Mouse (Mus musculus): ENCODE results near the gene Nudt9. TPM values are rescaled to one million over a fixed set of nuclear protein-coding genes. Genes with fewer than 3 reads are reported as not detected.

Nudt9 gene
- total RNA-seq, 2 experiments from 2014 or later: 22.9 to 31.4 TPM

Other genes starting within 250 kb of the Nudt9 start
- gene Klhl8, start 135.0 kb upstream of the Nudt9 start, total RNA-seq (2015): 0.21 and 0.87 TPM in 2 replicates
- gene Klhl8, start 135.0 kb upstream of the Nudt9 start, total RNA-seq (2017): 0.95 and 2.0 TPM in 2 replicates
- gene Hsd17b13, start 68.9 kb upstream of the Nudt9 start, total RNA-seq (2015): not detected in 2 replicates
- not detected in 2 replicates for gene Hsd17b13, start 68.9 kb upstream of the Nudt9 start, total RNA-seq (2017)
- gene Hsd17b11, start 24.4 kb upstream of the Nudt9 start, total RNA-seq (2015): 81.4 and 90.7 TPM in 2 replicates
- 97.2 and 115 TPM in 2 replicates for gene Hsd17b11, start 24.4 kb upstream of the Nudt9 start, total RNA-seq (2017)
- gene Gm17660, start 31.3 kb downstream of the Nudt9 start, total RNA-seq (2015): not detected in 2 replicates
- gene Gm17660, start 31.3 kb downstream of the Nudt9 start, total RNA-seq (2017): not detected in 2 replicates
- not detected in 2 replicates for gene Sparcl1, start 67.4 kb downstream of the Nudt9 start, total RNA-seq (2015)
- gene Sparcl1, start 67.4 kb downstream of the Nudt9 start, total RNA-seq (2017): not detected in 2 replicates
- gene Dspp, start 124.4 kb downstream of the Nudt9 start, total RNA-seq (2015): not detected in 2 replicates
- not detected in 2 replicates for gene Dspp, start 124.4 kb downstream of the Nudt9 start, total RNA-seq (2017)
- gene Dmp1, start 156.3 kb downstream of the Nudt9 start, total RNA-seq (2015): not detected in 2 replicates
- not detected in 2 replicates for gene Dmp1, start 156.3 kb downstream of the Nudt9 start, total RNA-seq (2017)

Data from megakaryocyte, adult 5-6 weeks (primary cell).